Mouse (Mus musculus): Measurements from ENCODE around the gene Nrde2. TPM values are rescaled to one million over a fixed set of nuclear protein-coding genes. Genes with fewer than 3 reads are reported as not detected.

The Nrde2 gene
- polyA plus RNA-seq, 1 experiment from 2014 or later = 12.8 TPM

DNA sequence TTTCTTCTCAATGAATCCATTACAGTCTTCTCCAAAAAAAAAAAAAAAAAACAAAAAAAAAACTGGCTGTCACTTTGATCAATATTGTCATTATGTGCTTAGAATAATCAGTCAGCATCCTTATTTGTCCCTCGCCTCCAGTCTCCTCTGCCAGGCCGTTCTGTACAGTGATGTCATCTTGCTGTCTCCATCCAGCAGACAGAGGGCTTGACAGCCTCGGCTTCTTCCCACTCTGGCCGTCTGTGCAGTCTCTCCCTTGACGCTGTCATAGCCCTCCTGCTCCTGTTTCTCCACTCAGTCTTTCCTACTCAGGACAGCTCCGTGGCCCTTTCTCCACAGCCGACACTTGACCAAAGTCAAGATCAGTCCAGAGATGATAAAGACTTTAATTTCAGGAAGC, 13.0 kb upstream of the Nrde2 start:
- 75% methylated on average over 7 of the region's 7 CpGs for WGBS
- Histone ChIP-seq H3K36me3 (ENCODE audit: control insufficient read depth, insufficient read depth, low read length) (no peaks in the 10 kb centered on the region), H3K27ac (replicated peaks; ENCODE audit: low read depth, low read length) (no peak overlapping the region), H3K4me2 (ENCODE audit: low read depth, severe bottlenecking) (no peak overlapping the region), H3K4me1 (ENCODE audit: control insufficient read depth, insufficient read depth, low read length) (peaks cover 5% of the 10 kb centered on the region; the same call in 1 of the 2 replicates), H3K9ac (ENCODE audit: low read length) (no peak overlapping the region), H3K4me3 (ENCODE audit: low read depth, low read length) (no peak overlapping the region), H3K27me3 (ENCODE audit: control insufficient read depth, insufficient read depth, low read length) (no peaks in the 10 kb centered on the region), H3K9me3 (ENCODE audit: control insufficient read depth, low read length) (no peaks in the 10 kb centered on the region)
- ATAC-seq (ENCODE audit: insufficient number of reproducible peaks, low FRiP score, low TSS enrichment, low read depth) (no peak), DNase-seq (ENCODE audit: low spot score) (no peak)

DNA sequence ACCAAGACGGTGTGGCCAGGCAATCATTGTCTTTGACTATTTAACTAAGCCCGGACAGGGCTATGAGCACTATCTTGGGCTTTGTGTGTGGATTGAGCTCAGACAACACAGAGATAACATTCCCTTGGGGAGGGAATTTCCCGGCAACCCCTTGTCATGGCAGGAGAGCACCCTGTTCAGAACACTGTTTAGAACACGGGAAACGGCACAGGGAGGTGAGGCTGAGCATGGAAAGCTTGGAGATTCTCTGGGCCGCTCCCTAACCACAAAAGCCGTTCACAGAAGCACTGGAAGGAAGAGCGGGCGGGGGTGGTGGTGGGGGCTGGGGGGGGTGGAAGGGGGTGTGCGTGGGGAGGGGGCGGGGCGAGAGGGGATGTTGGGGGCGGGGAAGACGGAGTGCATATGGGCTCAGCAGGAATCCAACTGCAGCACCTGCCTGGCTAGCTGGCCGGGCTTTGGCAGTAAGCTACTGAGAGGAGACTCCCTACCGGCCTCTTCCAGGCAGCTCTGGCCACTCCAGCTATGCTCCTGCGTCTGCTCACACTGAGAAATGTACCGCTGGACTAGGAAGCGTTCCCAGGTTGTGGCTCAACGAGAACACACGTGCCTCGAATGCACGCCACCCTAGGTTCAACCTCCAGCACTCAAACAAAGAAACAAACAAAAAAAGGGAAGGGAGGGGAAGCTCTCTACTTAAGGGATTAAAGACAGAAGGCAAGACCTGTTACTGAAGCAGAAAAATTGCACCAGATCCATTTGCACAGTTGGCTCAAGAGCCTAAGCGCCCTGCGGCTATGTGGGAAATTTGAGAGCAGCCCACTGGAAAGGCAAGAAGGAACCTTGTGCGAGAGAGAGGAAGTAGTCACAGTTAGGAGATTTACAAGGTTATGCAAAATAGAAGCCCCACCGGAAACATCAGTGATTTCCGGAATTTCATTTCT, 8.7 kb upstream of the Nrde2 start:
- Histone ChIP-seq H3K27me3 (ENCODE audit: control insufficient read depth, insufficient read depth, low read length) (no peaks in the 10 kb centered on the region), H3K9ac (ENCODE audit: low read length) (0 out of 2 replicates have a peak overlapping the region, but pooled peaks have one; percentile 34), H3K9me3 (ENCODE audit: control insufficient read depth, low read length) (no peaks in the 10 kb centered on the region), H3K4me2 (ENCODE audit: low read depth, severe bottlenecking) (peak overlapping the region; percentile 49), H3K4me1 (ENCODE audit: control insufficient read depth, insufficient read depth, low read length) (no peaks in the 10 kb centered on the region), H3K4me3 (ENCODE audit: low read depth, low read length) (peak overlapping the region; percentile 6; the same call in 1 of the 2 replicates), H3K27ac (replicated peaks; ENCODE audit: low read depth, low read length) (peak overlapping the region; percentile 61; the same call in 1 of the 2 replicates), H3K36me3 (ENCODE audit: control insufficient read depth, insufficient read depth, low read length) (no peaks in the 10 kb centered on the region)
- DNase-seq (ENCODE audit: low spot score) = peak; percentile 63
- peak; percentile 71 for ATAC-seq (ENCODE audit: insufficient number of reproducible peaks, low FRiP score, low TSS enrichment, low read depth)
- 14% methylated on average over 28 of the region's 28 CpGs for WGBS

DNA sequence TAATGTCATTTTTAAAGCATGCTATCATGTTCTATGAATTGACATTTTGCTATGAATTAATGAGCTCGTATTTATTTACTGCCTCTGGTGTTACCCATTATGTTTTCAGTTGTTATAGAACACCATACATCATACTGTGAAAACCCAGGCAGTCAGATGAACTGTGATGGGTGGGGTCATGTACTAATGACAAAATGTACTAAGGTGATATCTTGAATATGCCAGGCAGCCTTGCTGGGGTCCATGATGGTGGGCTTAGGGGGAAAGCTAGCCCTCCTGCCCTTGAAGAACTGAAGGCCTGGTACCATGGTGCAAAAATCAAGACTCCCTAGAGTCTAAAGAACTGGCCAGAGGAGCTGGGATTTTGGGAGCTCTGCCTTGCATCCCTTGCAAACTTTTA, 8.0 kb upstream of the Nrde2 start:
- H3K27me3 ChIP-seq (ENCODE audit: control insufficient read depth, insufficient read depth, low read length) = no peaks in the 10 kb centered on the region
- H3K4me1 ChIP-seq (ENCODE audit: control insufficient read depth, insufficient read depth, low read length) = no peaks in the 10 kb centered on the region
- no peak overlapping the region; the same call in 1 of the 2 replicates for H3K27ac ChIP-seq (replicated peaks; ENCODE audit: low read depth, low read length)
- H3K4me3 ChIP-seq (ENCODE audit: low read depth, low read length) = no peak overlapping the region
- H3K9me3 ChIP-seq (ENCODE audit: control insufficient read depth, low read length) = no peaks in the 10 kb centered on the region
- no peak overlapping the region for H3K9ac ChIP-seq (ENCODE audit: low read length)
- peak overlapping the region; percentile 49; the same call in 1 of the 2 replicates for H3K4me2 ChIP-seq (ENCODE audit: low read depth, severe bottlenecking)
- WGBS = 76% methylated on average over 1 of the region's 1 CpGs
- DNase-seq (ENCODE audit: low spot score) (no peak), ATAC-seq (ENCODE audit: insufficient number of reproducible peaks, low FRiP score, low TSS enrichment, low read depth) (peak; percentile 31; the same call in 1 of the 2 replicates)
- no peaks in the 10 kb centered on the region for H3K36me3 ChIP-seq (ENCODE audit: control insufficient read depth, insufficient read depth, low read length)

DNA sequence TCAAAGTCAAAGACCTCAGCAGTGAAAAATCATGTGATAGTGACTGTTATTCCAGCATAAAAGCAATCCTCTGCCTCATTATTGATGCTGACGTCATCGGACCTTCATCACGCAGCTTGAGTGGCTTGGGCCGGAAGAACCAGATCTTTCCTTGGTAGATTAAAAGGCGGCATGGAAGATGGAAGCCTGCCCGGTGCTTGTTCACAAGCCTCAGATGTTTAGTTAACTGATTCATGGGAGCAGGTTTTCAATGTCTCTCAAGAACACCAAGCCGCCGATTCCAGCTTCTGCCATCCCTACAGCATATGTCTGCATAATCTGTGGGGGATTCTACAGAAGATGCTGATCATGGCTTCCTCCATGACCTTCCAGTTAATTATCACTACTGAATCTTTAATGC, 7.5 kb upstream of the Nrde2 start:
- no peak for ATAC-seq (ENCODE audit: insufficient number of reproducible peaks, low FRiP score, low TSS enrichment, low read depth)

DNA sequence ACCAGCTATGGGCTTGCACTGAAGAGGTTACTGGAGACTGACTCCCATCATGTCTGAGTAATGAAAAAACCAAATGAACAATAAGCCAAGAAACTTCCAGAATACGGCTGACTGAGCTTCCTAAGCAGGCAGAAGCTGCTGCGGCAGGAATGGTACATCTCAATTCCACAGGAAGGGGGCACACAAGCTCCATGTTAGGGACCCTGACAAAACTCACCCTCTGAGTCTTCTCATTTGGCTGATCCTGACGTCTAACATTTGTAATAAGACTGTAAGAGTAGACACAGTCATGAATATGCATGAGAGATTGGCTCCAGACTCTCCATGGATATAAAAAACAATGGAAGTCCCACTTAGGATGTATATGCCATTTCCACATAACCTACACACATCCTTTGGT, 6.7 kb upstream of the Nrde2 start:
- Histone ChIP-seq H3K4me3 (ENCODE audit: low read depth, low read length) (no peak overlapping the region), H3K27ac (replicated peaks; ENCODE audit: low read depth, low read length) (no peak overlapping the region), H3K4me1 (ENCODE audit: control insufficient read depth, insufficient read depth, low read length) (no peaks in the 10 kb centered on the region), H3K9ac (ENCODE audit: low read length) (no peak overlapping the region), H3K27me3 (ENCODE audit: control insufficient read depth, insufficient read depth, low read length) (no peaks in the 10 kb centered on the region), H3K36me3 (ENCODE audit: control insufficient read depth, insufficient read depth, low read length) (no peaks in the 10 kb centered on the region), H3K4me2 (ENCODE audit: low read depth, severe bottlenecking) (no peak overlapping the region), H3K9me3 (ENCODE audit: control insufficient read depth, low read length) (no peaks in the 10 kb centered on the region)
- ATAC-seq (ENCODE audit: insufficient number of reproducible peaks, low FRiP score, low TSS enrichment, low read depth) (no peak), DNase-seq (ENCODE audit: low spot score) (peak; percentile 55)
- WGBS = 27% methylated on average over 3 of the region's 3 CpGs

More for the DNA sequence above, 7.5 kb upstream of the Nrde2 start:
- no peaks in the 10 kb centered on the region for H3K36me3 ChIP-seq (ENCODE audit: control insufficient read depth, insufficient read depth, low read length)
- no peak overlapping the region for H3K4me3 ChIP-seq (ENCODE audit: low read depth, low read length)
- H3K9ac ChIP-seq (ENCODE audit: low read length) = no peak overlapping the region
- WGBS = 87% methylated on average over 8 of the region's 8 CpGs
- no peak for DNase-seq (ENCODE audit: low spot score)
- no peaks in the 10 kb centered on the region for H3K4me1 ChIP-seq (ENCODE audit: control insufficient read depth, insufficient read depth, low read length)
- H3K27ac ChIP-seq (replicated peaks; ENCODE audit: low read depth, low read length) = no peak overlapping the region
- H3K27me3 ChIP-seq (ENCODE audit: control insufficient read depth, insufficient read depth, low read length) = no peaks in the 10 kb centered on the region
- no peaks in the 10 kb centered on the region for H3K9me3 ChIP-seq (ENCODE audit: control insufficient read depth, low read length)
- H3K4me2 ChIP-seq (ENCODE audit: low read depth, severe bottlenecking) = no peak overlapping the region

DNA sequence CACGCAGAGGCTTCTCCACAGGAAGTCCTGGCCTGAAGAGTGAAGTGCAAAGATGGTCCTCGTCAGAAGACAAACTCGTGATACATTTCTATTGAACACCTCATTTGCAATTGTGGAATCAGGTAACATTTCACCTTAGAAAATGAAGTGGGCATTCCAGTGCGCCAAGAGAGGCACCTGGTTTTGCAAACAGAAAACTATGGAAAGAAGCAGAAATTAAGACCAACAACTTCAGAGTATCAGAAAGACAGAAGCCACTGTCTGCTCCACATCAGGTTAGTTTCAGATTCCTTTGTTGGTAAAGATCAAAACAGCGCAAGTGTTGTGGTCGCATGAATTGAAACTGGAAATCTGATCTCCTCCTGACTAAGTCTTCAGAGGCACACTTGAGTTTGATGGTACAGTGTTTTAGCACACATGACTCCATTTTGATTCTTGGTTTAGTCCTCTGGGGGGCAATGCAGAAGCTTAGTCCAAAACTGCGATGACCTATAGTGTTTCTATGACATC, 5.6 kb upstream of the Nrde2 start:
- no peak overlapping the region for H3K4me2 ChIP-seq (ENCODE audit: low read depth, severe bottlenecking)
- H3K4me3 ChIP-seq (ENCODE audit: low read depth, low read length) = no peak overlapping the region
- no peak for ATAC-seq (ENCODE audit: insufficient number of reproducible peaks, low FRiP score, low TSS enrichment, low read depth)
- H3K9ac ChIP-seq (ENCODE audit: low read length) = no peak overlapping the region
- no peaks in the 10 kb centered on the region for H3K27me3 ChIP-seq (ENCODE audit: control insufficient read depth, insufficient read depth, low read length)
- H3K27ac ChIP-seq (replicated peaks; ENCODE audit: low read depth, low read length) = no peak overlapping the region
- H3K36me3 ChIP-seq (ENCODE audit: control insufficient read depth, insufficient read depth, low read length) = no peaks in the 10 kb centered on the region
- no peaks in the 10 kb centered on the region for H3K9me3 ChIP-seq (ENCODE audit: control insufficient read depth, low read length)
- no peaks in the 10 kb centered on the region for H3K4me1 ChIP-seq (ENCODE audit: control insufficient read depth, insufficient read depth, low read length)
- 78% methylated on average over 7 of the region's 7 CpGs for WGBS
- DNase-seq (ENCODE audit: low spot score) = no peak

DNA sequence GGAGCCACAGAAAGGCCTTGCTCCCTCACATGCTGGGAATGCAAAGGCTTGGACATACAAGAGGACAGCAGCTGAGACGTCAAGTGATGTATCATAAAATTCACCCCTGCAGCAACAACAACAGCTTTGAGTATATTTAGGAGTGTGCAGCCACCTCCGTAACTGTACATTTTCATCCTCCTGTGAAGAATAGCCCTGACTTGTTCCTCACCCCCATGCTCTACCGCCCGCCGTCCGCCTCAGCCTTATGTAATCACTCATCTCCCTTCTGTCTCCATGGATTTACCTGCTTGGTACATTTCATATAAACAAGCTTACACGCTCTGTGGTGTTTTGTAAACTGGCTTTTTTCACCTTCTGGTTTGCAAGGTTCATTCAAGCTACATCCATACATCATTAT, 7.0 kb downstream of the Nrde2 start:
- no peaks in the 10 kb centered on the region for H3K27me3 ChIP-seq (ENCODE audit: control insufficient read depth, insufficient read depth, low read length)
- 90% methylated on average over 7 of the region's 7 CpGs for WGBS
- ATAC-seq (ENCODE audit: insufficient number of reproducible peaks, low FRiP score, low TSS enrichment, low read depth) (no peak), DNase-seq (ENCODE audit: low spot score) (no peak)
- H3K4me1 ChIP-seq (ENCODE audit: control insufficient read depth, insufficient read depth, low read length) = no peaks in the 10 kb centered on the region
- H3K27ac ChIP-seq (replicated peaks; ENCODE audit: low read depth, low read length) = no peak overlapping the region
- no peak overlapping the region for H3K4me2 ChIP-seq (ENCODE audit: low read depth, severe bottlenecking)
- H3K4me3 ChIP-seq (ENCODE audit: low read depth, low read length) = no peak overlapping the region
- peaks cover 6% of the 10 kb centered on the region for H3K36me3 ChIP-seq (ENCODE audit: control insufficient read depth, insufficient read depth, low read length)
- H3K9ac ChIP-seq (ENCODE audit: low read length) = no peak overlapping the region
- no peaks in the 10 kb centered on the region for H3K9me3 ChIP-seq (ENCODE audit: control insufficient read depth, low read length)

DNA sequence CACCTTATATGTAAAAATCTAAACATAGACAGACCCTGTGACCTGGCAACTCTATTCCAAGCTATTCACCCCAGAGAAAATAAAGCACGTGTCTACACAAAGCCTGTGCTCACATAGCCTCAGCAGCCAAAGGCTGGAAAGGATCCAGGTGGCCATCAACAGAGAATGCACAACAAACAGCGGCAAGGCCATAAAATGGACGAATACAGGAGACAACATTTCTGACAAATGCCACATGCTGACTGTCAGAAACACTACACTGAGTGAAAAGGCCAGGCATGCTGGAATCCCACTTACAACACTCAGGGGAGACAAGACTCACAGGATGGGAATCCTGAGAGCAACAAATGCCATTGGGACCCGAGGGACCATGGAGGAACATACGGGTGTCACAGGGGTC, 15.2 kb downstream of the Nrde2 start:
- H3K27ac ChIP-seq (replicated peaks; ENCODE audit: low read depth, low read length) = no peak overlapping the region
- DNase-seq (ENCODE audit: low spot score) (no peak), ATAC-seq (ENCODE audit: insufficient number of reproducible peaks, low FRiP score, low TSS enrichment, low read depth) (no peak)
- H3K4me3 ChIP-seq (ENCODE audit: low read depth, low read length) = no peak overlapping the region
- H3K4me1 ChIP-seq (ENCODE audit: control insufficient read depth, insufficient read depth, low read length) = no peaks in the 10 kb centered on the region
- no peaks in the 10 kb centered on the region for H3K27me3 ChIP-seq (ENCODE audit: control insufficient read depth, insufficient read depth, low read length)
- H3K4me2 ChIP-seq (ENCODE audit: low read depth, severe bottlenecking) = no peak overlapping the region
- 87% methylated on average over 5 of the region's 5 CpGs for WGBS
- peaks cover 27% of the 10 kb centered on the region for H3K36me3 ChIP-seq (ENCODE audit: control insufficient read depth, insufficient read depth, low read length)
- no peak overlapping the region for H3K9ac ChIP-seq (ENCODE audit: low read length)
- no peaks in the 10 kb centered on the region for H3K9me3 ChIP-seq (ENCODE audit: control insufficient read depth, low read length)
